In the genomic region with DNA sequence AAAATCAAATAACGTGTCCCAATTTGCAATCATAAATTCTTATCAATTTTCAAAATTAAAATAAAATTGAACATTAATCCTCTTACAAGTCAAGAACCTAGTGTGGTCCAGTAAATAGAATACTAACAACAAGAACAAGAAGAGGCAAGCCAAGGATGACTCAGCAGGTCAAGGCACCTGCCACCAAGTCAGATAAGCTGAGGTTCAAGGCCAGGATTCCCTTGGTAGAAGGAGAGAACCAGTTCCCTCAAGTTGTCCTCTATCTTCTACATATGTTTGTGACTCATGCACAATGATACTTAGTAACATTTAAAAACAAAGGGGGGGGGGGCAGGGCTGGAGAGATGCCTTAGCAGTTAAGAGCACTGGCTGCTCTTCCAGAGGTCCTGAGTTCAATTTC, we compare ENCODE assay signal across 10 mouse cellular contexts. TPM values are rescaled to one million over a fixed set of nuclear protein-coding genes. Genes with fewer than 3 reads are reported as not detected.
DNase-seq lines count a peak whose midpoint lies in the region; ATAC-seq and TF ChIP-seq lines count a peak whose summit lies in the region.
"Had no signal": no experiment of that assay in that cellular context is flagged by ENCODE, and none has a peak within 500 bp of the region (broad histone marks: within the 10 kb centered on the region; RNA-seq: fewer than 3 reads in every experiment).

No protein-coding gene starts in this region.

- H3K27me3 ChIP-seq in heart, embryonic 15.5 days, result no peaks in the 10 kb centered on the region
- H3K27me3 ChIP-seq in heart, adult 2 months (ENCODE audit: control insufficient read depth, insufficient read depth, low read length), result no peaks in the 10 kb centered on the region
- no peaks in the 10 kb centered on the region for H3K27me3 ChIP-seq in CH12.LX (replicated peaks)
- no peaks in the 10 kb centered on the region for H3K27me3 ChIP-seq in Patski
- H3K27me3 ChIP-seq in liver, embryonic 12.5 days (replicated peaks), result no peaks in the 10 kb centered on the region
- H3K27me3 ChIP-seq: midbrain, embryonic 15.5 days; neural tube, embryonic 13.5 days had no signal

- dilution Hi-C loops in CH12.LX (cut with MboI; ENCODE audit: extremely low pct_ligation_motif_present, extremely low pct_unique_long_range_greater_than_20kb, low sequenced_read_pairs), result loop anchor here (10.0 kb wide), 1 partner anchor 63 kb away; no protein-coding TSS in a partner anchor

- TF ChIP-seq RAD21 in CH12.LX (IDR thresholded peaks at IDR 0.05; ENCODE audit: low read depth, low read length), result no peak

- TF ChIP-seq CTCF in heart, adult 2 months (IDR thresholded peaks at IDR 0.05), result no peak
- no peak for TF ChIP-seq CTCF in CH12.LX (conservative IDR thresholded peaks at IDR 0.05 in 1 of 2, IDR thresholded peaks at IDR 0.05 in 1 of 2; ENCODE audit: low read depth in 2 of 2, low read length in 2 of 2)
- no peak for TF ChIP-seq CTCF in Patski (IDR thresholded peaks at IDR 0.05)

- no peak for TF ChIP-seq EP300 in heart, adult 2 months (IDR thresholded peaks at IDR 0.05; ENCODE audit: insufficient read depth, low read depth, low read length)
- no peak for TF ChIP-seq EP300 in CH12.LX (IDR thresholded peaks at IDR 0.05; ENCODE audit: low read length)

- intact Hi-C loops in heart, adult 2 months (cut with DNase I), result loop anchor here (10.0 kb wide), 2 partner anchors 183 to 263 kb away; no protein-coding TSS in a partner anchor

- H3K4me1 ChIP-seq in heart, embryonic 15.5 days (replicated peaks), result peaks cover 20% of the 10 kb centered on the region
- peaks cover 1% of the 10 kb centered on the region; the same call in 1 of the 2 replicates for H3K4me1 ChIP-seq in heart, adult 2 months (ENCODE audit: control insufficient read depth, insufficient read depth, low read length)
- H3K4me1 ChIP-seq in CH12.LX (ENCODE audit: control insufficient read depth in 1 of 2, insufficient read depth in 2 of 2), result peaks cover 10 to 39% of the 10 kb centered on the region in 2 experiments
- H3K4me1 ChIP-seq in liver, embryonic 12.5 days, result peaks cover 63% of the 10 kb centered on the region
- H3K4me1 ChIP-seq: midbrain, embryonic 15.5 days; neural tube, embryonic 13.5 days had no signal

- H3K9ac ChIP-seq in heart, embryonic 15.5 days, result no peak overlapping the region
- no peak overlapping the region for H3K9ac ChIP-seq in heart, adult 2 months (ENCODE audit: low read depth, low read length)
- no peak overlapping the region for H3K9ac ChIP-seq in CH12.LX (ENCODE audit: insufficient read depth, low read depth)
- no peak overlapping the region for H3K9ac ChIP-seq in liver, embryonic 12.5 days
- H3K9ac ChIP-seq: midbrain, embryonic 15.5 days; neural tube, embryonic 13.5 days had no signal

- H3K9me3 ChIP-seq in heart, embryonic 15.5 days (replicated peaks), result no peaks in the 10 kb centered on the region
- H3K9me3 ChIP-seq in CH12.LX (replicated peaks; ENCODE audit: low read length), result no peaks in the 10 kb centered on the region
- H3K9me3 ChIP-seq in liver, embryonic 12.5 days (replicated peaks), result no peaks in the 10 kb centered on the region
- H3K9me3 ChIP-seq: midbrain, embryonic 15.5 days; neural tube, embryonic 13.5 days had no signal

- peak overlapping the region; percentile 34; the same call in 1 of the 2 replicates for H3K27ac ChIP-seq in heart, embryonic 15.5 days
- H3K27ac ChIP-seq in heart, adult 2 months, result no peak overlapping the region
- H3K27ac ChIP-seq in CH12.LX (ENCODE audit: insufficient read depth, low read depth), result no peak overlapping the region
- H3K27ac ChIP-seq in liver, embryonic 12.5 days, result peak overlapping the region; percentile 91
- H3K27ac ChIP-seq: layer of hippocampus, adult 2 months; midbrain, embryonic 15.5 days had no signal

- TF ChIP-seq POLR2A in heart, adult 2 months (IDR thresholded peaks at IDR 0.05; ENCODE audit: insufficient read depth, low read depth, low read length), result no peak
- TF ChIP-seq POLR2A in CH12.LX (IDR thresholded peaks at IDR 0.05; ENCODE audit: low read depth, low read length), result no peak

- no peaks in the 10 kb centered on the region for H3K79me2 ChIP-seq in heart, adult 2 months (replicated peaks; ENCODE audit: control insufficient read depth, insufficient read depth, low read length)
- H3K79me2 ChIP-seq in CH12.LX (replicated peaks; ENCODE audit: control insufficient read depth, extremely low read depth, insufficient read depth, poor library complexity, severe bottlenecking), result no peaks in the 10 kb centered on the region; the same call in 1 of the 2 replicates

- POLR2A ChIA-PET in Patski (lab: Charles Lee), result interaction anchor here (0.7 kb wide), 1 partner anchor 24 kb away, joined by 4 read pairs; no protein-coding TSS in a partner anchor

- ATAC-seq in heart, embryonic 15.5 days (replicated peaks; ENCODE audit: insufficient number of reproducible peaks, insufficient read depth, low FRiP score, low read depth), result no peak; the same call in 1 of the 2 replicates
- ATAC-seq in Patski, result peak; percentile 21
- ATAC-seq in liver, embryonic 12.5 days, result peak; percentile 39
- no peak for ATAC-seq in megakaryocyte progenitor cell, adult 5-6 weeks (replicated peaks; ENCODE audit: poor library complexity)

- CTCF ChIA-PET in Patski (lab: Charles Lee), result interaction anchor here (0.7 to 5.5 kb wide), 10 partner anchors 9 to 85 kb away, joined by 3 to 25 read pairs (median 6); a partner anchor contains a TSS

- no peak overlapping the region for H3K4me2 ChIP-seq in heart, embryonic 15.5 days
- H3K4me2 ChIP-seq in CH12.LX (ENCODE audit: insufficient read depth, low read depth, poor library complexity, severe bottlenecking), result no peak overlapping the region
- H3K4me2 ChIP-seq in liver, embryonic 12.5 days, result peak overlapping the region; percentile 19
- H3K4me2 ChIP-seq: midbrain, embryonic 15.5 days; neural tube, embryonic 13.5 days had no signal

- no peaks in the 10 kb centered on the region for H3K36me3 ChIP-seq in heart, embryonic 15.5 days
- H3K36me3 ChIP-seq in heart, adult 2 months (ENCODE audit: control insufficient read depth, insufficient read depth, low read length), result no peaks in the 10 kb centered on the region
- H3K36me3 ChIP-seq in CH12.LX (replicated peaks in 1 of 2; ENCODE audit: control insufficient read depth in 1 of 2, insufficient read depth in 1 of 2, low read length in 1 of 2), result no peaks in the 10 kb centered on the region
- H3K36me3 ChIP-seq in liver, embryonic 12.5 days, result no peaks in the 10 kb centered on the region
- H3K36me3 ChIP-seq: midbrain, embryonic 15.5 days; neural tube, embryonic 13.5 days had no signal

- 77% methylated on average over 1 of the region's 1 CpGs for WGBS in heart, embryonic 15.5 days
- whole genome bisulfite sequencing in heart, adult 2 months, result 86% methylated on average over 1 of the region's 1 CpGs
- WGBS in liver, embryonic 12.5 days (ENCODE audit: insufficient replicate concordance), result 68% methylated on average over 1 of the region's 1 CpGs

- no peak for DNase-seq in heart, adult 2 months
- DNase-seq in CH12.LX (ENCODE audit: extremely low read depth) (no peak), Patski (ENCODE audit: low read depth, low spot score) (no peak)
- DNase-seq in thymus, postnatal 25 days, result no peak

- in situ Hi-C loops in CH12.LX (cut with MboI; ENCODE audit: low pct_ligation_motif_present, low pct_unique_long_range_greater_than_20kb, low sequenced_read_pairs) (loop anchor here (5.0 kb wide), 1 partner anchor 50 kb away; no protein-coding TSS in a partner anchor), Patski (cut with MboI; ENCODE audit: low pct_unique_long_range_greater_than_20kb) (loop anchor here (5.0 to 25.0 kb wide), 3 partner anchors 50 to 690 kb away; no protein-coding TSS in a partner anchor)

- H3K4me3 ChIP-seq in heart, embryonic 15.5 days, result no peak overlapping the region
- H3K4me3 ChIP-seq in heart, adult 2 months, result no peak overlapping the region
- no peak overlapping the region for H3K4me3 ChIP-seq in CH12.LX (replicated peaks in 1 of 3; ENCODE audit: low read depth in 2 of 3, low read length in 2 of 3, poor library complexity in 1 of 3)
- no peak overlapping the region for H3K4me3 ChIP-seq in liver, embryonic 12.5 days
- H3K4me3 ChIP-seq: layer of hippocampus, adult 2 months; midbrain, embryonic 15.5 days; neural tube, embryonic 13.5 days had no signal

TF ChIP-seq in CH12.LX, 34 proteins besides CTCF, POLR2A, EP300 and RAD21:
- no peak for TF ChIP-seq HCFC1 (IDR thresholded peaks at IDR 0.05; ENCODE audit: low read depth, low read length)
- TF ChIP-seq UBTF (IDR thresholded peaks at IDR 0.05; ENCODE audit: low read depth, low read length), result no peak
- TF ChIP-seq CHD1 (IDR thresholded peaks at IDR 0.05; ENCODE audit: low read depth, low read length), result no peak
- TF ChIP-seq MAX (IDR thresholded peaks at IDR 0.05; ENCODE audit: low read length), result no peak
- TF ChIP-seq MAFK (IDR thresholded peaks at IDR 0.05; ENCODE audit: insufficient replicate concordance, low read length), result peak; percentile 58; the same call in 1 of the 2 replicates
- TF ChIP-seq SIN3A (IDR thresholded peaks at IDR 0.05; ENCODE audit: low read length), result no peak
- TF ChIP-seq TCF12 (IDR thresholded peaks at IDR 0.05; ENCODE audit: low read depth, low read length), result no peak

RNA-seq across cellular contexts. Expression of a gene that starts 20.8 kb away (rescaled TPM):
- 7.7 and 11.5 TPM in 2 replicates for polyA plus RNA-seq in heart, embryonic 15.5 days (2015; fragmentation: Nextera tagmentation; extraction: Ambion mirVana)
- 1 to 10 TPM; 4.8 to 6.4 TPM for total RNA-seq in heart, adult 2 months (2021)
- 5.9 and 7.1 TPM in 2 replicates for polyA plus RNA-seq in heart, adult 2 months (2012; rRNA removed)
- total RNA-seq in CH12.LX (2012; rRNA removed) (13.9 and 14.2 TPM in 2 replicates), CH12.LX (2014; rRNA removed) (10.4 and 12.9 TPM in 2 replicates)
- polyA plus RNA-seq in CH12.LX (2012; ENCODE audit: insufficient read length, low read depth) (11.0 and 11.2 TPM in 2 replicates), Patski (2021) (10.1 TPM)
- 12.1 and 12.2 TPM in 2 replicates for polyA plus RNA-seq in liver, embryonic 12.5 days (2016; fragmentation: Nextera tagmentation; extraction: Ambion mirVana)
- total RNA-seq in megakaryocyte progenitor cell, adult 5-6 weeks (2015), result 4.0 and 5.4 TPM in 2 replicates
- total RNA-seq in megakaryocyte progenitor cell, adult 5-6 weeks (2017), result 8.7 and 9.0 TPM in 2 replicates

Comparison
In these comparisons a context has a peak if more than half of its experiments do, and no peak if none do; other contexts are left out.
1. H3K27ac ChIP-seq: peak in heart, embryonic 15.5 days (single experiment) and liver, embryonic 12.5 days (single experiment); none in heart, adult 2 months (single experiment) and CH12.LX (single experiment).
2. ATAC-seq: peak in Patski (single experiment) and liver, embryonic 12.5 days (single experiment); none in heart, embryonic 15.5 days (single experiment) and megakaryocyte progenitor cell, adult 5-6 weeks (single experiment).